Mouse (Mus musculus) embryo, embryonic 10.5 days (tissue): ENCODE results near the gene Fam174b.

Experiments
- DNase-seq: peaks from one replicate; pipeline ENCODE4 v3.0.0-alpha.2; 2015; ENCODE audit warnings: low spot score

Fam174b gene

DNA sequence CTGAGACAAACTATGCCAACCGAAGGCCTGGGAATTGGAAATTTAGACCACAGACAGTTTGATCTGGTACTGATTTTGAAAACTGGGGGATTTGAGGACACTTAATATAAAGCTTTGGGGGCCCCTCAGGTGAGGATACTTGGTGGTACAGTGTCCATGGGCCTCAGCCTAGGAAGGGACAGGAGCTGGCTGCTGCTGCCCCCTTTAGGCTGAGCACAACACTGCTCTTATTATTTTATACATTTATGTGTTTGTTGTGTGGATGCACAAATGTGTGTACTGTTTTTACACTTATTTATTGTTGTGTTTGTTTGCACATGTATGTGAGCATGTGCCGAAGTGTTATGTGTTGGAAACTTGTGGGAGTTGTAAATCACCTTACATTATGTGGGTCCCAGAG, 9.2 kb downstream of the Fam174b start:
- DNase-seq: no peak

DNA sequence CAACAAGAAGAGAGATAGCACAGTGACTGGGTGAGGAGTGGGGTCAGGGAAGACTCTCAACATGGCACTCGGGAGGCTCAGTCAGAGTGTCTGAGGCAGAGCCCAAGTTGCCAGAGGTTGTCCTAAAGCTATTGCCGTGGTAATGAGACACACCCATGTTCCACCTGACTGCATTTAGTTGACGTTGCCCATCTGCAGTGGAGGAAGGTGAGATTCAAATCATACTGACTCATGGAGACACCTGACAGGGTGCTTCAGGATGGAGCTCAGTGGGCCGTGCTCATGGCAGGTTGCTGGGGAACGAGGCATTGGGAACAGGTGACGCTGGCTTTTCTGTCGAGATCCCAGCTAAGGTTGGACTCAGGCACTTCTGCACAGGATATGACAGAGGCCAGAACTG, 9.9 kb downstream of the Fam174b start:
- no peak for DNase-seq

DNA sequence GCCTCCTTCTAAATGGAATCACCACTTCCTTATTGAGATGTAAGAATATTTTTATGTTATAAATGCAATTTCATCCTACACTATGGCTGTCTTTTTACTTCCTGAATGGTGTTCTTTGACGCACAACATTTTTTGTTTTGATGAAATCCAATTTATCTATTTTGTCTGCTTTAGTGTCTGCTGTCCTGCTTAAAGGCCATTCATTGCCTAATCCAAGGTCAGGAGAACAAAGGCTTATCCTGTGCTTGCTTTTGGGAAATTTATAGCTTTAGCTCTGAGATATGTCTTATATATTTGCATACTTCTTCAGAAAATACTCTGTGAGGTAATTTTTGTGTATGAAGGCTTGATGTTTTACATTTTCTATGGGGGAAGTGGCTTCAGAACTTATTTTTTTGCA, 13.5 kb downstream of the Fam174b start:
- DNase-seq: no peak

DNA sequence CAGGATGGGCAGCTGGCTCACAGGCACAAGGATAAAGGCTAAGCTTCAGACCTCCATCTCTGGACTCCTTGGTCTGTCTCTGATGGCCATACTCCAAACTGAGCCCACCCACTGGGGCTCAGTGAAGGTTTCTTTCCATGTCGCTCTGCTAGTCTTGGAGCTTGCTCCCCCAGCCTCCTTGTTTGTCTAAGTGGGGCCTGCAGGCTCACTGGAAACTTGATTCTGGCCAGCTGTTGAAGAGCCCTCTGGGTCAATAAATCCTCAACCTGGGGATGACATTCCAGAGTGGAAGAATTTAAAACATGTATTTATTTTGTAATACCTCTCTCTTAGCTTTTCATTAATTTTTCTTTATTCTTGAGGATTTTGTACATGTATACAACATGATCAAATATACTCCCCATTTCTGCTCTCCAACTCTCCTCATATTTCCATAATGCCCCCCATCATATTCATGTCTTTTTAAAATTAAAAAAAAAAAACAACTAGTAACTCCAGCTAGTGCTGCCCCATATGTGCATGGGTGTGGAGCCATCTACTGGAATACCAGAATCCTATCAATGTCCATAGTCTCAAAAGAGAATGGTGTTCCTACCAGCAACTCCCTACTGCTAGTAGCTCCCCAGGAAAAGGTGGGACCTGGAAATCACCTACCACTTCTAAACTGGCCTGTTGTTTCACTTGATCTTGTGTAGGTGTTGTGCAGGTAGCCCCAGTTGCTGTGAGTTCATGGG, 15.4 kb downstream of the Fam174b start:
- DNase-seq: peak; percentile 28

DNA sequence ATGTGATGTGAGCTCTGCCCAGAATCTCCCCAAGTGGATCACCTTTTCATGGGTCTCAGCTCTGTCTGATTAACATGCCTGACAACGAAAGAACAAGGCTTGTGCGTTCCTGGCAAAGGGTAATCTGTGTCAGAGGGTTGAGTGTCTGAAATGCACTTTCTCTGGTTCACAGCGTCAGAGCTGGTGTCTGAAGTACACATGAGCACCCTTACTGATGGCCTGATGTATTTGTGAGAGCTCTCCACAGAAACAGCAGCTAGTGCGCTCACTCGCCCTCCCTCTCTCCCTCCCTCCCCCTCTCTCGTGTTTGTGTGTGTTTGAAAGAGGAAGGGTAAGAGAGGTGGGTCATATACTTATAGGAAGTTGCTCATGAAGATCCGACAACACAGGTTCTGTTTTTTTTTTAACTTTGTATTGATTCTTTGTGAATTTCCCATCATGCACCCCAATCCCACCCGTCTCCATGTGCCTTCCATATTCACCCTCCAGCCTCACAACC, 21.6 kb downstream of the Fam174b start:
- DNase-seq: no peak

DNA sequence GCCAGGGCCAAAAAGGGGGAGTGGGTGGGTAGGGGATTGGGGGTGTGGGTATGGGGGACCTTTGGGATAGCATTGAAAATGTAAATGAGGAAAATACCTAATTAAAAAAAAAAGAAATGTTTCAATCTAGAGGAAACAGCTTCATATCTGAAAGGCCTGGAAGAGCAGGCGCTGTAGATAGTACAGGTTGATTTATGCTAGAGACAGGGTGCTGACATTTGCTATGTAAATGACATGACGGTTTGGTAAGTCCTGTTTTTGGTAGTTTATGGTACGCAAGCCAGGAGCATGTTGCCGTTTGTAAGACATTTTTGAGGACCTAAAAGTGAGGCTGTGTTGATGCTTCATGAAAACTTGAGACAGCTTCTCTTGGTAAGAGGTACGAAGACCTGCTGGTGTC, 24.6 kb downstream of the Fam174b start:
- DNase-seq: no peak

DNA sequence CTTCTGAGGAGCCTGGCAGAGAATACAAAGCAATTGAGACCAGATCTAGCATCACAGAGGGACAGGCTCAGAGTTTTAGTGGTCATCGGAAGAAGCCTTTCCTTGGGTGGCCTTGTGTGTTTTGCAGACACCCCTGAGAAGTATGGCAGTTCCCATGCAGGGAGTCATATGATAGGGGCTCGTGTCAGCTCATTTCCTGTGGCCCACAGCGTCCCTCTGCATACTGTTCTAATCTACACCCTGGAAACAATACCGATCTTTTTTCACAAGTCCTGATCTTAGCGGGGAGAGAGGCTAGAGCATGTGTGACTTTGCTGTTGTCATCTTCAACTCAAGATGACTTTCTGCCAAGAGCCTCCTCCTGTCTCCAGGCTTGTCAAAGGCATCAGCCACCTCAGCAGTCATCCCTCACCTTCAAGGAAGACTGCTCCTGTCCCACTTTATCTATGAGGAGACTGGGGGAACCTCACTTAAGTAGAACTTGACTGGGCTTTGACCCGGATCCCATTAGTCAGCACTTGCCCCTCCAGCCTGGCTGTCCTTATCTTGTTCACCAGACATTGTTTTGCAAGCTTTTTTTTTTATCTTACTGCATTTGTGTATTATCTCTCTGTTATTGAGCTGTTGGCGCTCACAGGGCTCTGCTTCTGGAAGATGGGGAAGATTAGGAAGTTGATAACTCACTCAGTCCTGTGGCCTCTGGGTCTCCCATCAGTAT, 25.2 kb downstream of the Fam174b start:
- no peak for DNase-seq

DNA sequence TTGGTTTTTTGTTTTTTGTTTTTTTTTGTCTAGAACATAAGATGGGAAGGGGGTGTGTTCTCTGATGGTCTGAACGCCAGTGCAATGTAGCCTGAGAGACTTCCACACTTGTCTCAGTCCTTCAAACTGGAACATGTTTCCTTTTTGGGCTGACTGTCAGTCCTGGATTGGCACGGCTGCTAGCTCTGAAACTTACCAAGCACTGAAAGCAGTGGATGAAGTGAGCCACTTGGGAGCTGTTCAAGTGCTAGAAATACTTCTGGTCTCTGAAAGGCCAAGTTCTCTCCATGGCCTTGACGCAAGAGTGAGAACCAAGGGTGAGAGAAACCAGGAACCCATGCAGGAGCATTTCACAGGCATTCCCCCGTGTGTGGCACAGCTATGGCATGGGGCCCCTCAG, 29.1 kb downstream of the Fam174b start:
- DNase-seq: no peak

DNA sequence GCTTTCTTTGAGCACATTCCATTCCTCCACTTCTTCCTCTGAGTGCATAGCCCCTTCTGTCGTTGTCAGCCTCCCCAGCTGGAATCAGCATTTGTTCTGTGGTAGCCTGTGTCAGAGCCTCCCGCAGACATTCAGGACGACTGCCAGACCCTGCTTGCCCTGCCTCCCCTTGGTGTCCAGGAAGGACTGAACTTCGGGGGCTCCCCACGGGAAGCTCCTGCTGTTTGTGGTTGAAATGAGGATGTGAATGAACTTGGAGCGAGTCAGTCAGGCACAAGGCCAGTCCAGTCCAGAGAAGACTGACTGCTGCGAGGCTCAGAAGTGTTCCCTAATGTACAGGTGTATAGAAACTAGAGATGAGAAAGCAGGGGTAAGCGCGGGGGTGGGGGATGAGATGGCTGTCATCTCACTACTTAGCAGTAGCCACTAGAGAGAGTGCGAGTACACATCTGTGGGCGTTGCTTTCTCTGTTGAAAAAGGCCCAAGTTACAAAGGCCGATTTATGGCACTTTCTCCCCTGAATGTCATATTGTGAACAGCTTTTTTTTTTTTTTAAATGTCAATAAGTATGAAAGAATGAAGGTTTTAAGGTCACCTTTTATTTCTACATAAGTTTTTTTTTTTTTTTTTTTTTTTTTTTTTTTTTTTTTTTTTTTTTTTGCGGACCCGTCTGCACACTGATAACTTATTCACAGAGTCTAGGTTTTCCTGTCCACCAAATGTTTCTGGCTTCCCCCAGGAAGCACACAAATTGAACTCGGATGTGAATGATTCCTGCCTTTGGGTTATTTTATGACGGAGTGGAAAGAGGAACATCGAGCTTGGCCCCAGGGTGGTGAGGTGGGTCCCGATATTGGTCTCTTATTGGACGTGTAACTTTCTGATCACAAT, 31.5 kb downstream of the Fam174b start:
- no peak for DNase-seq

DNA sequence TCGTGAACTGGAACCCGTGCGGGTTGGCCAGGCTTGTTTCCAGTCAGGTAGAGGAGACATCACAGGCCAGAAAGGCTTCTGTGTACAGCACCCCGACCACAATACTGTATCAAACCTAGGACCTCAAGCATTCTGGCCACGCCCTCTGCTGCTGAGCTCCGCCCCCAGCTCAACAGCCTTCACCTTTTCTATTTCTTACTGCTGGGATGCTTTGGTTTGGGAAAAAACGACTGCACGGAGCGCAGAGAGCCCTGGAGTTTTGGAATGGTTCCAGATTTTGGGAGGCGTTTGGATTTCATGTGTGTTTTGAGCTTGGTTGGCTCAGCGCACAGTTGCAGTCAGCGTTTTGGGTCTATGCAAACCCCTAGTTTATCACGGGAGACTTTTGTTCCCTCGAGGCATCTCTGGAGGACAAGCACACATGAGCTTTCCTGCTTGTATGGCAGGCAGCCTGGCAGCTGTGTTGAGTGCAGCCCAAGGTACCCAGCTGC, 32.2 kb downstream of the Fam174b start:
- DNase-seq: no peak

DNA sequence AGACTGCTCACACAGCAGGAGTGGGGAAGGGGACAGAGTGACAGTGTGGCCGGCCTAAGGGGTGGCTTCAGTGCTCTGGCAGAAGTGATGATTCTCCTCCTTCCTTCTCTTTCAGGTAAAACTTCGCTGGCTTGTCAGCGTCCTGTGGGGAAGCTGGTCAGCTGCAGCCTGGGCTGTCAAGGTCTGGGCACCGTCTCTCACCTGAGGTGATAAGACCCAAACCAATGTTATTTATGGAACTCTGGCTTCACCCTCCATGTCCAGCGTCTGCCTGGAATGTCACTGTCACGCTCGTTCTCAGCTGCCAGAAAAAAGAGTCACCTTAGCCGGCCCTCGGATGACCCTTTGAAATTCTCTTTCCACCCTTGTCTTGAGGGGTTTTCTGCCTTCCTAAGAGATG, 34.7 kb downstream of the Fam174b start:
- DNase-seq: no peak

DNA sequence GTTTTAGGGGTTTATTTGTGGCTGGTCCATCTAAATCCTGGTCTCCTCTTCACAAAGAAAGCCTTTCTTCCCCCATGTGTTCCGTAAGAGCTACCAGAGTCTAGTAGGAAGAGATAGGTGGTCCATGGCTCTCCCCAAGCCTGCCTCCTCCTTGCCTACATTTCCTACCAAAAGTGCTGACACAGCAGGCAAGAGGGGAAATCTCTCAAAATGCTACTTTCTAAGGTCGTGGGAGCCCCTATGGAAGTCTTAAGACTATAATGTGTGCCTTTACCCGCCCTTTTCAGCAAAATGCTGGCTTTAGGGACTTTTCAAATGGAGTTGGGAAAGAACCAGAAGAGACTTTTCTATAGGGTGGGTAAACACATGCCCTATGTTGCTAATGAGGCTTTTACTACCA, 37.7 kb downstream of the Fam174b start:
- no peak for DNase-seq

DNA sequence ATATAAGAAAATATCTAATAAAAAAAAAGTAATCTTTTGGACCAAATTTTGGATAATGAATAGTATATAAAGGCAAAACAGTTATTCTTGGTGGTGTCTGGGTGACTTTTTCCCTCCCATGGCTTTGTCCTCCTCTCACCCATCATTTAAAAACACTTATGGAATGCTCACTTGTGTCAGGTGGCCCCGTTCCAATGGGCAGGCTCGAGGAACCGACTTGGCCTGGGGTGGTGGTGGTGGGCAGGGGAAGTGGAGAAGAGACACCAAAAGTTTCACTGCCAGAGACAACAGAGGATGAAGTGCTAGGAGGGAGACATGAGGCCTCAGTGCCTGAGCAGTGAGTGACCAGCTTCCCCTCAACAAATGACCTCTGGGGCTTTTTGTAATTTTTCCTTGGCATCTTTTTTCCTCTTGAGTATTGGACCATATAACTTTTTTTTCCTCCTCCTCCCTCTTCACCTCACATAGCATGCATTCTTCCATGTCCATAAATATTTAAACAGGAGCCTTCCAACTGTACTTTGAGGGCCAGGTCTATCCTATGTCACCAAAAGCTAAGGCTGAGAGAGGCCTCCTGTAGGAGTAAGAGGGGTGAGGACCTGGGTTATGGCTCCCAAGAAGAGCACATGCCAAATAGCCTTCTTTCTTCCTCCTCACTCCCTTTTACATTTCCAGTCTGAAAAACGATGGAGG, 44.8 kb downstream of the Fam174b start:
- no peak for DNase-seq

DNA sequence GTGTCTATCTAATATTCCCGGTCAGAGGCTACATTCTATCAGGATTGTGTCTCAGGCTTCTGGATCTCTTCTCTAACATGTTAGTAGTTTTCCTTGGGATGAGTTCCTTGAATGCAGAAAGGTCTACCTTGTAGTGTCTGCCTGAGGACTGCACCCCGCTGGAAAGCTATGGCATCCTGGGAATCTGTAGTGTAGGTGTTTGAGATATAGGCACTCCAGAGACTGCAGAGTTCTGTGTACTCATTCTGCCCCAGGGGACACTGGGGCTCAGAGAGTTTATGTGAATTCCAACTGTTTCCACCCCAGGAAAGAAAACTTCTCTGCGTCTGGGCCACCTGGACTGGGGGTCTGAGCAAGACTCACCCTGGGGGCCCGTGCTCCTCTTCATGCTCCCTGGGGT, 45.7 kb downstream of the Fam174b start:
- DNase-seq: no peak

DNA sequence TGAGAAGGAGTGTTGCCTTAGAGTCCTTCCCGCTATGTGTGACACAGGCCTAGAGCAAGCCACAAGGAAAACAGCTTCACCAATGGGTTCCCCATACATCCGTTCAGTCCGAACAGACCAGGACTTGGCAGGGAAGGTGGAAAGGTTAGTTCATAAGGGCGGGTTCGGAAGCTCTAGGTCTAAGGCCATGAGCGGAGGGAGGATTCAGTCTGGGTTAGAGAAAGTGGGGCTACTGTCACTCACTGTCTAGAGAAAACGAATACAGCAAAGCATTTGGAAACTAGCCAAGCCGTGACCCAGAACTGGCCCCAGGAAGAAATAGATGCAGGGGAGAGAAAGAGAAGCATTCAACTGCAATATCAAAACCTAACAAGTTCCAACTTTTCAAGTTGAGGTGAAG, 47.4 kb downstream of the Fam174b start:
- DNase-seq: no peak

DNA sequence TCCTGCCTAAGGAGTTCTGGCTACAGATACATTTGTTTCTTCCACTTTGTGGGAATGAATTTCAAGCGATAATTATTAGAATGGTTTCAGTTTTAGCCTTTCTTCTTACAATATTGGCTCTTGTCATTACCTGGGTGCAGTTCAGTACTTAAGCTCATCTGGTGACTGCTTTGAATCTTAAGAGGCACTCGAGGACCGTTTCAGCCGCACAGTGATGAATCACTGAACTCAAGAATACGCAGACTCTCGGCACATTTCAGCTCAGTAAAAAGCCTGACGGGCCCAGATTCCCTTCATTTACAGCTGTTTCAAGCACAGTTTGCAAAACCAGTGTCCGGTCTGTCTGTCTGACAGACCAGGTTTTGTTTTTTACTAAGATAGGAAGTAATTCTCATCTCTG, 51.0 kb downstream of the Fam174b start:
- DNase-seq: no peak

DNA sequence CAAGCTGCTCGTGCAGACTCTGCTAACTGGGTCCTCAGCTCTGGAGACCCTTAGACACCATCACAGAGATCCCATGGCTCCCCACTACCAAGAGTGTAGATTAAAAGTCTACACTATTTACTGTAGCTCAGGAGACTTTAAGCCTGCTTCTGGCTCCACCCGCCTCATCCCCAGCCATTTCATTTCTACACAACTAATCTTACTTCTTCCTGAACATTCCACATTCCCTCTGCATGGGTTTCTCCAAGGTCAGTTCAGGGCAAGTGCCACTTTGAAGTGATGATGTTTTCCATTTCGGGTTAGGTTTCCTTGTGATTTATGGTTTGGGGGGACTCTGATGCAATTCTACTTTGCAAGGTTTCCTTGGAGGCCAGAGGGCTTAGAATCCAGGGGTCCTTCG, 52.1 kb downstream of the Fam174b start:
- DNase-seq: no peak

DNA sequence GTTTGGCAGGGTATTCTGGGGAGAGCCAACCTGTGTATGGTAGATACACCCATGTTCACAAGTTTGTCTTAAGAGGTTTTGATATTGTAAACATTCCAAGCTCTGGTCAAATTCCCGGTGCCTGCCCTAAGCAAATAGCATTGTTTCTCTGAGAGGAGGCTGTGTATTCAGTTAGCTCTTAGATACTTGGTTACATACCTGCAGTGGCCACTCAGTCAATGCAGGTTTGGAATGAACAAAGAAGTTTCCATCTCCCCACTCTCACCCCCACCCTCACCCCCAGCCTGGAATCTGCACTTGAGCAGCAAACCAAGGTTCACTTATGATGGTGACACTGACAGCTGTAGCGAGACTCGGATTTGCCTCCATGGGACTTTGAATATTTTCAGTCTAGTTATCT, 52.5 kb downstream of the Fam174b start:
- DNase-seq: no peak

DNA sequence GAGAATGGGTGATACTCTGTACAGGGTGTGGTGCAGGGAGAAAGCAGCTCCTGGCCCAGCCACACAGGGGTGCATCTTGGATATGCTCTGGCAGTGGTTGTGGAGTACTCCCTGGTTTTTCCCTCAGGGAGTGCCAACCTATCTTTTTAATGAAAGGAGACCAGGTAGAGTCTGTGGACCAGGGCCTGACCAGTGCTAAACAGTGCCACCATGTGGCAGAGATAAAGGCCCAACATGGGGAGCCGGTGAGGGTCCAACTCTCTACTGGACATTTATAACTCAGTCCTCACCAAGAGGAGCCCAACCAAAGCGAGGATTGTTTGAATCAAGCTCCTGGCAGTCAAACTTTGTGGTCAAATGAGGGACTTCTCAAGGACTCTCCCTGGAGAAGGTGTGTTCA, 69.2 kb downstream of the Fam174b start:
- peak; percentile 46 for DNase-seq

DNA sequence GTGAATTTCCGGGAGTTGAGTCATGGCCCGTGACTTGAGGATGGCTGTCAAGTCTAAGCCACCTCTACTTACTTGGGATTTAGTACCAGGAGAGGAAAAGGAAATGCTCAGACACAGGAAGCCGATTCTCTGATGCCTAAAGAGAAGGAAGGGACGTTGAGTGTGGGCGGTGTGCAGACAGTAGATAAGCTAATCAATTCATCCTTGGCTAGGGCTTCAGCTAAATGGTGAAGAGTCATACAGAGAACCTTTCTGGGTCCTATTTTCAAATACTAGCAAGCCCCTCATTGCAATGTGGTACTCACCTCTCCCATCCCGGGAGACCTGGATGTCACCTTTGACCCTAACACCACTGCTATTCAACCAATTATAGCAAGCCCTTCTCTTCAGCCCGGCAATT, 71.3 kb downstream of the Fam174b start:
- DNase-seq: no peak

DNA sequence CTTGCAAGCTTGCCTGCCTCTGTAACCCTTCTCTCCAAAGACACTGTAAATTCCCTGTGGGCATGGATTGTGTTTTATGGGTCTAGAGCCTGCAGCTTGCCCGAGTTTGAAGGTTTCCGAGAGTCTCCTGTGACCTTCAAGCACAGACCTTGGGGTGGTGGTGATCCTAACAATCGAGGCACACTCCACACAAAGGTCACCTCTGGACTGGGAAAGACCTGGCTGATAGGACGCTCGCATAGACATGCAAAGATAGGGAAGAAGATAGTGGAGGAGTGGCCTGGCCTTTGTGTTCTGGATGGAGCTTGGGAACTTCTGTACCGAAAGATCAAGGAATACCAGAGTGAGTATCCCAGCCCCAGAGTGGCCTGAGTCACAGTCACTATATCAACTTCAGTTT, 72.1 kb downstream of the Fam174b start:
- DNase-seq: no peak

DNA sequence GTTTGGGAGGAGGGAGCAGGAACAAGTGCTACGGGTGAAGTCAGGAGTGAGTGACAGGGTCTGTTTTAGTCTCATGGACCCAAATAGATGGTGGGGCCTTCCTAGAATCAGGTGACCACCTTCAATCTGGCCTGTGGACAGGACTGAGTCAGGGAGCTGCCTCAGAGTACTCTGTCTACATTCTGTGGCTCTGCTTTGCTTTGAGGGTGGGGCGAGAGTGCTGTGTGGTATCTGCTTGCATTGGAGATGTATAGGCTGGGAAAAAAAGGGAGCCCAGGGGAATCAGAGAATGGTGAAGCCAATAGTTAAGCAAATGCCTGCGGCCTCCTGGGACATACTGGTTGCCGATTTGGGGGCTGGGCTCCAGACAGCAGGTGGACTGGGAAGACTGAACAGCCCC, 73.8 kb downstream of the Fam174b start:
- no peak for DNase-seq
